Mouse (Mus musculus): ENCODE measurements around the gene Kifap3. TPM values are rescaled to one million over a fixed set of nuclear protein-coding genes. Genes with fewer than 3 reads are reported as not detected.

Kifap3 gene
- total RNA-seq, 2 experiments from 2014 or later, result 17.7 to 21.3 TPM

- DNase-seq (ENCODE audit: low spot score in 2 of 2), result no peak
Measured at GRCm38 (mm10) chr1:163964008-163964689, 184.8 kb downstream of the Kifap3 start.

Other genes with a start within 250 kb of the Kifap3 start
- not detected for gene Mettl11b, start 54.4 kb upstream of the Kifap3 start, total RNA-seq (2021)
- gene Scyl3, start 149.5 kb downstream of the Kifap3 start, total RNA-seq (2021), result 10 to 100 TPM; 14.3 to 16.5 TPM
- gene BC055324, start 215.2 kb downstream of the Kifap3 start, total RNA-seq (2021), result 1 to 10 TPM in 1 of 2 experiments, under 1 TPM in 1; 0.93 to 1.8 TPM
- 1 to 10 TPM; 4.2 to 4.4 TPM for gene Mettl18, start 215.3 kb downstream of the Kifap3 start, total RNA-seq (2021)